Mouse (Mus musculus): ENCODE data around the gene Ndst4. TPM values are rescaled to one million over a fixed set of nuclear protein-coding genes. Genes with fewer than 3 reads are reported as not detected.

Gene Ndst4
- polyA plus RNA-seq, 1 experiment from 2014 or later: 0.11 TPM

DNA sequence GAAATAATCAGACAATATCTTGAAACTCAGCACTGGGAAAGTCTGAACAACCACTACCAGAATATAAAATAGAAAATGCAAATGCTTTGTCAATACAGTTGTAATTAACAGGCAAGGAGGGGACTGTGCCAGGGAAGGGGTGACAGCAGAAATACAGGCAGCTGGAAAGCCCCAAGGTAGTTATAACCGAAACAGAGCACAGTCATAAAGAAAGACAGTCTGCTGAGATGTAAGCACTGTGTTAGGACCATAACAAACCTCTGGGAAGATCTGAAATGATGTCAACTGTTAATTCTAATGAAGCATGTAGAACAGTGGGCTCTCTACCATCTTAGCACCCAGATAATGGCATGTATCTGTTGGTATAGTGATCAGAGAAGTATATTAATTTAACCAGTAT is 287.1 kb downstream of the Ndst4 start:
- Histone ChIP-seq H3K4me3 (replicated peaks; ENCODE audit: low read depth, low read length) (no peak overlapping the region), H3K36me3 (ENCODE audit: insufficient read depth, low read length) (no peaks in the 10 kb centered on the region), H3K9me3 (replicated peaks; ENCODE audit: low read length) (no peaks in the 10 kb centered on the region), H3K27me3 (ENCODE audit: insufficient read depth, low read length) (no peaks in the 10 kb centered on the region), H3K4me2 (ENCODE audit: low read length) (no peak overlapping the region), H3K4me1 (replicated peaks; ENCODE audit: insufficient read depth, low read length) (no peaks in the 10 kb centered on the region), H3K27ac (no peak overlapping the region), H3K9ac (ENCODE audit: low read depth, low read length) (no peak overlapping the region)
- WGBS: 72% methylated on average over 1 of the region's 1 CpGs
- TF ChIP-seq CTCF (IDR thresholded peaks at IDR 0.05; ENCODE audit: low read depth): no peak
- ATAC-seq (replicated peaks; ENCODE audit: low FRiP score, low read depth) (no peak), DNase-seq (ENCODE audit: low spot score) (no peak)

DNA sequence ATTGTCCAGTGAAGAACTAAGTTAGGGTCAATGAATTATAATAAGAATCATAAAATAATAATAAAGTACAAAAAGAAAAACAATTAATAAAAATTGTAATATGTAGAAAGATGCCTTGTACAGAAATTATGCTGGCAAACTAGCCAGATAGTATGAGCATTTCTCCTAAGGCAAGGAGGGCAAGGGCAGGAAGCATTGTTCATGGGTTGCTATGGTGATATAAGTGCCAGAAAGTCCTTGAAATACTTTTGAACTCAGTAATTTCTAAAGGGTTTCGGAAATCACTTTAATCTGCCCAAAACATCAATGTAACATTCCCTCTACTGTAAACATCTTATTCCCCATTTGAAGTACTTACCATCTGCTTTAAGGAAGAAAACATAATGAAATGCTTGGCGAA is 319.1 kb downstream of the Ndst4 start:
- no peaks in the 10 kb centered on the region for H3K4me1 ChIP-seq (replicated peaks; ENCODE audit: insufficient read depth, low read length)
- no peak overlapping the region for H3K27ac ChIP-seq
- H3K27me3 ChIP-seq (ENCODE audit: insufficient read depth, low read length): no peaks in the 10 kb centered on the region
- 89% methylated on average over 2 of the region's 2 CpGs for WGBS
- TF ChIP-seq CTCF (IDR thresholded peaks at IDR 0.05; ENCODE audit: low read depth): no peak
- H3K9ac ChIP-seq (ENCODE audit: low read depth, low read length): no peak overlapping the region
- no peaks in the 10 kb centered on the region for H3K36me3 ChIP-seq (ENCODE audit: insufficient read depth, low read length)
- ATAC-seq (replicated peaks; ENCODE audit: low FRiP score, low read depth) (no peak), DNase-seq (ENCODE audit: low spot score) (no peak)
- H3K4me3 ChIP-seq (replicated peaks; ENCODE audit: low read depth, low read length): no peak overlapping the region
- no peak overlapping the region for H3K4me2 ChIP-seq (ENCODE audit: low read length)
- H3K9me3 ChIP-seq (replicated peaks; ENCODE audit: low read length): no peaks in the 10 kb centered on the region

DNA sequence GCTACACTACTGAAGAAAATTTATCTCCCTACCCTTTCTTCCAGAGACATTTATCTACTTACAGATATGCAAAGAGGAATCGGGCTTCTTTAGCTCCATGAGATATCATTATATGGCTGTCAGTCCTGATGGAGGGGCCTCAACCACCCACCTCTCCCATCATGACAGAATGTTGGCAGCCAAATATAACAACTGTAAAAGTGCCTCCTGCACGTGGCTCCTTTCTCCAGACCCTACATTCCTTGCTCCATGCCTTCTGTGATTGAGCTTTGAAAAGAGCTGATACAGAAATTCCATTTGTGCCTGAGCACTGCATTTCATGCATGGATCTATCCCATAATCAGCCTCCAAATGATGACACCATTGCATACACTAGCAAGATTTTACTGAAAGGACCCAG is 331.1 kb downstream of the Ndst4 start:
- Histone ChIP-seq H3K4me3 (replicated peaks; ENCODE audit: low read depth, low read length) (no peak overlapping the region), H3K9ac (ENCODE audit: low read depth, low read length) (no peak overlapping the region), H3K27me3 (ENCODE audit: insufficient read depth, low read length) (no peaks in the 10 kb centered on the region), H3K4me1 (replicated peaks; ENCODE audit: insufficient read depth, low read length) (no peaks in the 10 kb centered on the region), H3K36me3 (ENCODE audit: insufficient read depth, low read length) (no peaks in the 10 kb centered on the region), H3K27ac (no peak overlapping the region), H3K4me2 (ENCODE audit: low read length) (no peak overlapping the region), H3K9me3 (replicated peaks; ENCODE audit: low read length) (no peaks in the 10 kb centered on the region)
- ATAC-seq (replicated peaks; ENCODE audit: low FRiP score, low read depth): no peak
- WGBS: 64% methylated on average over 2 of the region's 2 CpGs
- TF ChIP-seq CTCF (IDR thresholded peaks at IDR 0.05; ENCODE audit: low read depth): no peak
- DNase-seq (ENCODE audit: low spot score): no peak

DNA sequence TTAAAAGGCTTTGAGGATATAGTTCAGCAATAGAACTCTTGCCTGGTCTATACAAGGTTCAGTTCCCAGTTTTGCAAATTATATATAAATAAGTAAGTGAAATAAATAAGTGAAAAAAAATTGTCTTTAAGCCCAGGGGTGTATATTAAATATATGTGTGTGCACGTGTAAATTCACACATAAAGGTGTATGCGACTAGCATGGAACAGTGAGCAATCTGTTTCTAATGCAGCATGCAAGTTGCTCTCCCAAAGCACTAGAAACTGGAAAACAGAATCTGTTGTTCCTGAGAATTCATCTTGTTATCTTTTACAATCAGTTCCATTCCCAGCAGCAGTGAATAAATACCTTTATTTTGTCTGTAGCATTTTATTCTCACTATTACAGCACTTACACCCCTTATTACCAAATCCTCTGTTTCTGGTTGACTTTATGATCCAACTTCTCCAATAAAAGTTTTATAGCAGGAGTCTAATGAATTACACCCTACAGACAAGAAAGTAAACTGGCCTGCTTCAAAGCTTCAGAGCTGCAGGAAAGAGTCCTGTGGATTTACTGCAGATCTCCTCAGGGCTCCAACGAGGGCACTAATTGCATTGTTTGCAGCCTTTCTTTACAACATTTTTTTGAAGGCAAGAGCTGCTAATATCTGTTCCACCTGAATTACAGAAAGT is 340.7 kb downstream of the Ndst4 start:
- no peak overlapping the region for H3K4me3 ChIP-seq (replicated peaks; ENCODE audit: low read depth, low read length)
- no peak for DNase-seq (ENCODE audit: low spot score)

DNA sequence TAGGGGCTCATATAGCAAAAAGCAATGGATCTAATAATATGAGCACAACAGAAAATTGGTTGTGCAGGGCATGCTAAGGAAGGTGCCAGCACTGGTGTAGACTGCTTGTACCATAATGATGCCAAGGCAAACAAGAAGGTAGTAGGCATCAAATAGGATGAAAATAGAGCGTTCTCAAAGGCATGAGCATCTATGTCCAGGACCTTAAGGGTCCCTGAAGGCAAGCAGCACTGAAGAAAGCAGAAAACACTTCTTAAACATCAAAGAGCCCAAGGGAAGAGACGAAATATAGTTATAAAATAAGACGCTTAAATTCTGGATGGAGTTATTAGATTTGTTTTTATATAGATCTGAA is 341.2 kb downstream of the Ndst4 start:
- WGBS: 51% methylated on average over 3 of the region's 3 CpGs
- Histone ChIP-seq H3K36me3 (ENCODE audit: insufficient read depth, low read length) (no peaks in the 10 kb centered on the region), H3K4me1 (replicated peaks; ENCODE audit: insufficient read depth, low read length) (no peaks in the 10 kb centered on the region), H3K27ac (no peak overlapping the region), H3K27me3 (ENCODE audit: insufficient read depth, low read length) (no peaks in the 10 kb centered on the region), H3K4me2 (ENCODE audit: low read length) (no peak overlapping the region), H3K4me3 (replicated peaks; ENCODE audit: low read depth, low read length) (no peak overlapping the region), H3K9ac (ENCODE audit: low read depth, low read length) (no peak overlapping the region), H3K9me3 (replicated peaks; ENCODE audit: low read length) (no peaks in the 10 kb centered on the region)
- TF ChIP-seq CTCF (IDR thresholded peaks at IDR 0.05; ENCODE audit: low read depth): no peak
- ATAC-seq (replicated peaks; ENCODE audit: low FRiP score, low read depth): no peak
- DNase-seq (ENCODE audit: low spot score): no peak

More for the DNA sequence above, 340.7 kb downstream of the Ndst4 start:
- H3K27ac ChIP-seq: no peak overlapping the region
- no peak for TF ChIP-seq CTCF (IDR thresholded peaks at IDR 0.05; ENCODE audit: low read depth)
- H3K4me1 ChIP-seq (replicated peaks; ENCODE audit: insufficient read depth, low read length): no peaks in the 10 kb centered on the region
- 28% methylated on average over 3 of the region's 3 CpGs for WGBS
- H3K27me3 ChIP-seq (ENCODE audit: insufficient read depth, low read length): no peaks in the 10 kb centered on the region
- ATAC-seq (replicated peaks; ENCODE audit: low FRiP score, low read depth): no peak
- H3K9ac ChIP-seq (ENCODE audit: low read depth, low read length): no peak overlapping the region
- H3K9me3 ChIP-seq (replicated peaks; ENCODE audit: low read length): no peaks in the 10 kb centered on the region
- H3K4me2 ChIP-seq (ENCODE audit: low read length): no peak overlapping the region
- H3K36me3 ChIP-seq (ENCODE audit: insufficient read depth, low read length): no peaks in the 10 kb centered on the region

DNA sequence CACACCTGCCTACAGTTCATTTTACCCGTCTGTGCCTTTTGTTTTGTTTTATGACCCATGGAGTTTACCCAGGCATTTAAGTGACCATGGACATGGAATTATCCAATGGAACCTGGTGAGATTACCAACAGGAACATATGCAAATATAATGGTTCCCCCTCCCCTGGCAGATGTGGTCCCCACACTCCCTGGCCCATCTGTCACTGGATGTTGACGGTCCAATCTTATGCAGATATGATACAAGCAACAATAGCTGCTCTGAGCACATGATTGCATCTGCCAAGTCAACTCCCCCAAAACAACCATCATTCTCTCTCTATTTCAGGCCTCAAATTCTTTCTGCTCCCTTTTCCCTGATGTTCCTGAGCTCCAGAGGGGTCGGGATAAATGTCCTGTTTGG is 342.5 kb downstream of the Ndst4 start:
- Histone ChIP-seq H3K36me3 (ENCODE audit: insufficient read depth, low read length) (no peaks in the 10 kb centered on the region), H3K27me3 (ENCODE audit: insufficient read depth, low read length) (no peaks in the 10 kb centered on the region), H3K9ac (ENCODE audit: low read depth, low read length) (no peak overlapping the region), H3K9me3 (replicated peaks; ENCODE audit: low read length) (no peaks in the 10 kb centered on the region), H3K4me2 (ENCODE audit: low read length) (no peak overlapping the region), H3K4me1 (replicated peaks; ENCODE audit: insufficient read depth, low read length) (no peaks in the 10 kb centered on the region), H3K4me3 (replicated peaks; ENCODE audit: low read depth, low read length) (no peak overlapping the region), H3K27ac (no peak overlapping the region)
- 48% methylated on average over 3 of the region's 3 CpGs for WGBS
- DNase-seq (ENCODE audit: low spot score) (no peak), ATAC-seq (replicated peaks; ENCODE audit: low FRiP score, low read depth) (no peak)
- TF ChIP-seq CTCF (IDR thresholded peaks at IDR 0.05; ENCODE audit: low read depth): no peak

DNA sequence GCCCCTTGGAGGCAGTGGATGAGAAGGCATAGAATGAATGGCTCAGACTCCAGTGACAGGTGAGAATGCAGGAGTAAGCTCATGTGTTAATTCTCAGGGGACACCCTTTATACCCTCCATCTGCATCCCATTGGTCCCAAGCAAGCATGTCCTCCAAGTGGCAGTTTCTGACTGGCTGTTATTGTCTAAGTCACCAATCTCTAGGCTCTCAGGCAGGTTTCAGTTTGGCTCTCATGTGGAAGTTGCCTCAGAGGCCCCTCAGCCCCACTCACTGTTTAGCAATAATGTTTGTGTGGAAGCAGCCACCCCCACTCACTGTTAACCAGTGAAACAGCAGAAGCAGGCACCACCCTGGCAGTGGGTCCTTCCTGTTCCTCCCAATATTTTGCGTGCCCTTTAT is 353.0 kb downstream of the Ndst4 start:
- no peak overlapping the region for H3K4me2 ChIP-seq (ENCODE audit: low read length)
- no peak overlapping the region for H3K4me3 ChIP-seq (replicated peaks; ENCODE audit: low read depth, low read length)
- H3K27ac ChIP-seq: no peak overlapping the region
- H3K9ac ChIP-seq (ENCODE audit: low read depth, low read length): no peak overlapping the region
- no peaks in the 10 kb centered on the region for H3K4me1 ChIP-seq (replicated peaks; ENCODE audit: insufficient read depth, low read length)
- DNase-seq (ENCODE audit: low spot score) (no peak), ATAC-seq (replicated peaks; ENCODE audit: low FRiP score, low read depth) (no peak; the same call in 1 of the 2 replicates)
- H3K9me3 ChIP-seq (replicated peaks; ENCODE audit: low read length): no peaks in the 10 kb centered on the region
- TF ChIP-seq CTCF (IDR thresholded peaks at IDR 0.05; ENCODE audit: low read depth): no peak
- no peaks in the 10 kb centered on the region for H3K27me3 ChIP-seq (ENCODE audit: insufficient read depth, low read length)
- no peaks in the 10 kb centered on the region for H3K36me3 ChIP-seq (ENCODE audit: insufficient read depth, low read length)
- 53% methylated on average over 1 of the region's 1 CpGs for WGBS

Measured in kidney, postnatal 0 days (tissue).